Mouse (Mus musculus): Measurements from ENCODE around the gene Gm10338.
"Not testable (repeated sequence)": the region's sequence is repeated elsewhere in the genome, so short reads cannot be mapped to it uniquely, and the experiment has no call there.

Gene Gm10338

GRCm38 (mm10) chr14:7595492-7595891, at the start of gene Gm10338:
TSS of gene Gm10338 (minus strand) at chr14:7595592.
- not testable (repeated sequence) for DNase-seq (ENCODE audit: low read depth, low spot score)

GRCm38 (mm10) chr14:7643872-7644271, 48.5 kb upstream of the Gm10338 start, which contains the start of gene Gm10128:
TSS of gene Gm10128 (minus strand) at chr14:7643972.
- not testable (repeated sequence) for DNase-seq (ENCODE audit: low read depth, low spot score)

DNA sequence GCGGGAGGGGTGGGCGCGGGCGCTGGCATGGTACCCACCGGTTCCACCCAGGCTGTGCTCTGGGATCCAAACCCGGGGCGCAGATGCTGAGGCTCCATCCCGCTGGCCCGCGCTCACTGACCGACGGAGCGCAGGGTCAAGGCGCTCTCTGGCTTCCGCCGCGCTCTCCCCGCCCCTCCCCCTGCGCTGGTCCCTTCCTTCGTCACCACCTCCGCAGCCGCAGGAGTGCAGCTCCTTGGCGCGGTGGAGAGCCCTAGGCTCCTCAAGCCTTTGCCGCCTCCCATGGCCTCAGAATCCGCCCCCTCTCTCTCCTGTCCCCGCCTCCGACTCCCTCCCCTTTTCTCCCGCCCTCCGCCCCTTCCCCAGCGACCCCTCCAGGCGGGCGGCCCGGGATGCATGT, 27.0 kb downstream of the Gm10338 start, which contains the start of gene Gm3558:
Gene Gm3558 (minus strand): TSS at position 185 of the 400 bp plus-strand sequence.
- DNase-seq (ENCODE audit: low read depth, low spot score): not testable (repeated sequence)

DNA sequence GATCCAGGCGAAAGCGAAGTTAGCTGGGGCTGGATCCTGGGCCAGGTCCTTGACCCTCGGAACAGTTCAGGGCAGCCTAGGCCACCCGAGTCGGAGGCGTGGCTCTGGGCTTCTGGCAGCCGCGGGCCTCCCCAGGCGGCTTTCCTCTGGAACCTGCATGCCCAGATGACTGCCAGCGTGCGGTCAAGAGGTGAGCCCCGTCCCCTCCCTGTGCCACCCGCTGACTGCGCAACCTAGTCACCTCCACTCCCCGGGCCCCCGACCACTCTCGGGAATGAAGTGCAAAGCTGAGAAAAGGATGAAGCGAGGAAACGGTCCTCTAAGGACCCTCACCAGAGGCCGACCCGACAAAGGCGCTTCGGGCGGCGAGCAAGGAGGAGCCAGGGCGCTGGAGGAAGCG, 27.5 kb downstream of the Gm10338 start:
- DNase-seq (ENCODE audit: low read depth, low spot score): peak; percentile 0

DNA sequence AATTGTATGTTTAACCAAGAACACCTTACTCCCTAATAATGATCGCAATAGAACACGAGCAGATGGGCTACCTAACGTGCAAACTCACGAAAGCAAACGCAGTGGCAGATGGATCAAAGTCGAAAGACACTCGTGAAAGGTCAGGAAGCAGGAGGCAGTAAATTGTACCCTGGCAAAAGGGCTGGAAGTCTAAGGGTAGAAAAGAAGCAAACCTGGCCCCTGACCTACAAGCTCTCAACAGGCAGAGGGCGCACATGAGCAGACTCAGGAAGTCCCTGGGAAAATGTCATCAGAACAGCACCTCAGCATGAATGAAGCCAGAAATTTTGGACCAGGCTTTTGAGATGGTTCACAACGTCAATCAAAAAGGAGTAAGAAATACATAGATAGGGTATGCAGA, 28.1 kb downstream of the Gm10338 start:
- not testable (repeated sequence) for DNase-seq (ENCODE audit: low read depth, low spot score)
